Mouse (Mus musculus): ENCODE data around the gene Smoc1.

GRCm38 (mm10) chr12:80991806-80992205 lies 34.8 kb upstream of the Smoc1 start:
- TF ChIP-seq CTCF (IDR thresholded peaks at IDR 0.05; ENCODE audit: low read depth) (no peak), EP300 (IDR thresholded peaks at IDR 0.05; ENCODE audit: low read depth) (no peak)
